Mouse (Mus musculus) MEL (cell line): ENCODE data around the gene Zfp809.

Experiments
- BHLHE40 ChIP-seq: IDR thresholded peaks from 2 replicates; pipeline ENCODE4 v1.6.1; 2012; ENCODE audit warnings: low read depth, mild to moderate bottlenecking, inconsistent platforms, low read length, improper control_type of control experiment, borderline replicate concordance
- CTCF ChIP-seq, 3 experiments: IDR thresholded peaks in 2 of 3; conservative IDR thresholded peaks in 1 of 3; 2 replicates each; pipeline ENCODE4 v1.5.1; 2011 to 2012; ENCODE audit warnings: low read length in 3 of 3, low read depth in 2 of 3, mild to moderate bottlenecking in 2 of 3, improper control_type of control experiment in 1 of 3, inconsistent platforms in 1 of 3, mixed read lengths in 1 of 3, moderate library complexity in 1 of 3; ENCODE audit not compliant: control insufficient read depth in 1 of 3, insufficient read depth in 1 of 3, poor library complexity in 1 of 3, severe bottlenecking in 1 of 3
- E2F4 ChIP-seq: IDR thresholded peaks from 2 replicates; pipeline ENCODE4 v1.6.1; 2011; ENCODE audit warnings: low read depth, low read length, improper control_type of control experiment, borderline replicate concordance
- ETS1 ChIP-seq: IDR thresholded peaks from 2 replicates; pipeline ENCODE4 v1.6.1; 2012; ENCODE audit warnings: low read depth, mild to moderate bottlenecking, inconsistent platforms, low read length, improper control_type of control experiment, moderate library complexity
- GATA1 ChIP-seq: IDR thresholded peaks from 2 replicates; pipeline ENCODE4 v1.6.1; 2011; ENCODE audit warnings: low read depth, low read length, improper control_type of control experiment
- HCFC1 ChIP-seq: IDR thresholded peaks from 2 replicates; pipeline ENCODE4 v1.6.1; 2012; ENCODE audit warnings: low read depth, mild to moderate bottlenecking, inconsistent platforms, low read length, improper control_type of control experiment, moderate library complexity
- MAX ChIP-seq: IDR thresholded peaks from 2 replicates; pipeline ENCODE4 v1.6.1; 2011; ENCODE audit warnings: low read length, improper control_type of control experiment
- POLR2A ChIP-seq, 2 experiments: IDR thresholded peaks; 2 replicates each; pipeline ENCODE4 v1.6.1; 2011 to 2012; ENCODE audit warnings: low read length in 2 of 2, mild to moderate bottlenecking in 2 of 2, control low read depth in 1 of 2, improper control_type of control experiment in 1 of 2, low read depth in 1 of 2, moderate library complexity in 1 of 2; ENCODE audit not compliant: control insufficient read depth in 1 of 2, insufficient read depth in 1 of 2, poor library complexity in 1 of 2
- POLR2AphosphoS2 ChIP-seq: IDR thresholded peaks from 2 replicates; pipeline ENCODE4 v1.6.1; 2011; ENCODE audit warnings: low read length, improper control_type of control experiment
- TCF12 ChIP-seq: IDR thresholded peaks from 2 replicates; pipeline ENCODE4 v1.6.1; 2014; ENCODE audit warnings: low read depth, mild to moderate bottlenecking, inconsistent platforms, low read length, improper control_type of control experiment, moderate library complexity
- USF1 ChIP-seq: IDR thresholded peaks from 2 replicates; pipeline ENCODE4 v1.6.1; 2014; ENCODE audit warnings: low read depth, mild to moderate bottlenecking, inconsistent platforms, low read length, improper control_type of control experiment, moderate library complexity
- ZKSCAN1 ChIP-seq: IDR thresholded peaks from 2 replicates; pipeline ENCODE4 v1.6.1; 2012; ENCODE audit warnings: low read depth, mild to moderate bottlenecking, inconsistent platforms, low read length, improper control_type of control experiment, moderate library complexity
- ZMIZ1 ChIP-seq: IDR thresholded peaks from 2 replicates; pipeline ENCODE4 v1.6.1; 2012; ENCODE audit warnings: low read depth, mild to moderate bottlenecking, inconsistent platforms, low read length, improper control_type of control experiment, moderate library complexity

DNA sequence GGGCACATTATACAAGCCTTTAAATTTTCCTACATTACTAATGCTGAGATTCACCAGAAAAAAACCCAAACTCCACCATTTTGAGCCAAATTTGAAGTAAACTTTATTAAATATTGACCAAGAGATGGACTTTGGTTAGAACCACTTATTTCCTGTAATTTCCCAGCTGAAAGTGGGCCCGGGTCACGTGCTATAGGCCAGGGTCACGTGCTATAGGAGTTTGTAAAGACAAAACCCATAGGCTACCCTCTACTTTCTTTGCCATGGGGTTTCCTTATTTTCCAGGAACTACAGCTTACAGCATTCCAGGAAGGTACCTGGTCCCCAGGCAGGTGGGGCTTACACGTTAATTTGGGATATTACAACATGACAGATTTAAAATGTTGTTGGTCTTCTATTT is 1.4 kb upstream of the Zfp809 start:
- TF ChIP-seq CTCF (IDR thresholded peaks at IDR 0.05 in 2 of 3, conservative IDR thresholded peaks at IDR 0.05 in 1 of 3; ENCODE audit: control insufficient read depth in 1 of 3, insufficient read depth in 1 of 3, low read depth in 2 of 3, low read length in 3 of 3, poor library complexity in 1 of 3, severe bottlenecking in 1 of 3) (no peak), USF1 (no peak), ZMIZ1 (no peak), POLR2AphosphoS2 (no peak), ZKSCAN1 (no peak), POLR2A (IDR thresholded peaks at IDR 0.05; ENCODE audit: control insufficient read depth in 1 of 2, insufficient read depth in 1 of 2, low read depth in 1 of 2, low read length in 2 of 2, poor library complexity in 1 of 2) (no peak), MAX (no peak), HCFC1 (no peak), BHLHE40 (no peak), GATA1 (no peak), E2F4 (no peak), TCF12 (no peak), ETS1 (no peak)
